Mouse (Mus musculus) stomach, postnatal 0 days (tissue): Measurements from ENCODE around the gene Mrpl37. TPM values are rescaled to one million over a fixed set of nuclear protein-coding genes. Genes with fewer than 3 reads are reported as not detected.

Experiments used
- ATAC-seq: fragments of 200-750 bp; cut with Nextera tagmentation; 2 replicates; pipeline ENCODE4 v1.8.0; 2017; ENCODE audit not compliant: low FRiP score, low TSS enrichment
- DNase-seq: peaks from one replicate; pipeline ENCODE4 v3.0.0-alpha.2; 2016; ENCODE audit warnings: low spot score
- H3K27ac ChIP-seq: fragments of 300-500 bp; sonication (generic); replicated peaks from 2 replicates; pipeline ENCODE4 v1.5.1; 2014; ENCODE audit warnings: mild to moderate bottlenecking, control low read depth
- H3K27me3 ChIP-seq: fragments of 300-500 bp; sonication (generic); 2 replicates; pipeline ENCODE4 v1.6.1; 2014; ENCODE audit warnings: low read length; ENCODE audit not compliant: control insufficient read depth, insufficient read depth
- H3K36me3 ChIP-seq: fragments of 300-500 bp; sonication (generic); 2 replicates; pipeline ENCODE4 v1.6.1; 2014; ENCODE audit warnings: low read length, mixed read lengths; ENCODE audit not compliant: control insufficient read depth, insufficient read depth
- H3K4me1 ChIP-seq: fragments of 300-500 bp; sonication (generic); replicated peaks from 2 replicates; pipeline ENCODE4 v1.6.1; 2014; ENCODE audit warnings: antibody characterized with exemption; ENCODE audit not compliant: control insufficient read depth, insufficient read depth
- H3K4me2 ChIP-seq: fragments of 300-500 bp; sonication (generic); replicated peaks from 2 replicates; pipeline ENCODE4 v1.6.1; 2014; ENCODE audit warnings: low read depth, mild to moderate bottlenecking, control low read depth, moderate library complexity
- H3K4me3 ChIP-seq: fragments of 300-500 bp; sonication (generic); 2 replicates; pipeline ENCODE4 v1.5.1; 2014; ENCODE audit warnings: low read depth, low read length, control low read depth
- H3K9ac ChIP-seq: fragments of 300-500 bp; sonication (generic); 2 replicates; pipeline ENCODE4 v1.6.1; 2014; ENCODE audit warnings: mild to moderate bottlenecking, low read length, control low read depth, mixed read lengths
- H3K9me3 ChIP-seq: fragments of 300-500 bp; sonication (generic); 2 replicates; pipeline ENCODE4 v1.6.1; 2016; ENCODE audit warnings: low read length; ENCODE audit not compliant: control insufficient read depth
- CTCF ChIP-seq: IDR thresholded peaks from 2 replicates; pipeline ENCODE4 v1.5.1; 2016; ENCODE audit warnings: antibody characterized with exemption, low read depth, mild to moderate bottlenecking, moderate library complexity
- EP300 ChIP-seq: optimal IDR thresholded peaks from 2 replicates; pipeline ENCODE3; 2016; ENCODE audit warnings: antibody characterized with exemption
- WGBS: fragments of 180-500 bp; shearing (Covaris S2); extraction: QIAGEN DNeasy Blood & Tissue Kit; methylation state at CpG from one replicate; pipeline ENCODE4 v1.1.7; 2014; 5-methylcytosine and 5-hydroxymethylcytosine counted together
- polyA plus RNA-seq: library from polyadenylated mRNA; unstranded; fragments of >200 nt; fragmentation: Nextera tagmentation; extraction: Ambion mirVana; gene quantifications from 2 replicates; pipeline ENCODE4 v1.2.1, GENCODE M21; 2015

Mrpl37 gene
- polyA plus RNA-seq, 1 experiment from 2014 or later, result 52.6 TPM

- TF ChIP-seq CTCF, result no peak
- no peak for TF ChIP-seq EP300
- DNase-seq (no peak), ATAC-seq (no peak)
- Histone ChIP-seq H3K36me3 (peaks cover 19% of the 10 kb centered on the region), H3K9ac (no peak overlapping the region), H3K4me3 (no peak overlapping the region), H3K9me3 (no peaks in the 10 kb centered on the region), H3K4me2 (no peak overlapping the region), H3K4me1 (no peaks in the 10 kb centered on the region), H3K27me3 (no peaks in the 10 kb centered on the region), H3K27ac (no peak overlapping the region)
- WGBS, result 82% methylated on average over 11 of the region's 11 CpGs
Measured at GRCm38 (mm10) chr4:107048568-107049162, 18.0 kb downstream of the Mrpl37 start.

GRCm38 (mm10) chr4:107047806-107048205, 18.9 kb downstream of the Mrpl37 start:
- Histone ChIP-seq H3K4me2 (no peak overlapping the region), H3K27me3 (no peaks in the 10 kb centered on the region), H3K9me3 (no peaks in the 10 kb centered on the region), H3K4me1 (no peaks in the 10 kb centered on the region), H3K36me3 (peaks cover 22% of the 10 kb centered on the region), H3K27ac (no peak overlapping the region), H3K4me3 (no peak overlapping the region), H3K9ac (no peak overlapping the region)
- ATAC-seq (no peak), DNase-seq (no peak)
- no peak for TF ChIP-seq EP300
- no peak for TF ChIP-seq CTCF
- WGBS, result 75% methylated on average over 5 of the region's 5 CpGs

- no peaks in the 10 kb centered on the region for H3K4me1 ChIP-seq
- TF ChIP-seq EP300 (no peak), CTCF (no peak)
- no peak overlapping the region for H3K27ac ChIP-seq
- H3K9ac ChIP-seq, result no peak overlapping the region
- no peak for ATAC-seq
- 91% methylated on average over 13 of the region's 13 CpGs for WGBS
- no peak overlapping the region for H3K4me3 ChIP-seq
- no peaks in the 10 kb centered on the region for H3K27me3 ChIP-seq
- DNase-seq, result no peak
- H3K36me3 ChIP-seq, result peaks cover 27% of the 10 kb centered on the region
- no peak overlapping the region for H3K4me2 ChIP-seq
- no peaks in the 10 kb centered on the region for H3K9me3 ChIP-seq
Measured at GRCm38 (mm10) chr4:107045188-107045587, 21.5 kb downstream of the Mrpl37 start.

GRCm38 (mm10) chr4:107042304-107042703, 24.4 kb downstream of the Mrpl37 start:
- TF ChIP-seq EP300 (no peak), CTCF (no peak)
- 81% methylated on average over 6 of the region's 6 CpGs for WGBS
- H3K36me3 ChIP-seq, result peaks cover 27% of the 10 kb centered on the region

GRCm38 (mm10) chr4:107039270-107039669, 27.4 kb downstream of the Mrpl37 start:
- Histone ChIP-seq H3K4me2 (no peak overlapping the region), H3K27ac (no peak overlapping the region), H3K27me3 (no peaks in the 10 kb centered on the region), H3K9me3 (no peaks in the 10 kb centered on the region), H3K36me3 (peaks cover 20% of the 10 kb centered on the region), H3K9ac (no peak overlapping the region), H3K4me3 (no peak overlapping the region), H3K4me1 (no peaks in the 10 kb centered on the region)
- 78% methylated on average over 8 of the region's 8 CpGs for WGBS
- DNase-seq, result no peak
- no peak for TF ChIP-seq EP300
- no peak for TF ChIP-seq CTCF
- no peak for ATAC-seq

More at GRCm38 (mm10) chr4:107042304-107042703, 24.4 kb downstream of the Mrpl37 start:
- Histone ChIP-seq H3K27ac (no peak overlapping the region), H3K27me3 (no peaks in the 10 kb centered on the region), H3K4me1 (no peaks in the 10 kb centered on the region), H3K9me3 (no peaks in the 10 kb centered on the region), H3K4me3 (no peak overlapping the region), H3K9ac (no peak overlapping the region), H3K4me2 (no peak overlapping the region)
- DNase-seq (no peak), ATAC-seq (no peak)

- H3K9ac ChIP-seq, result no peak overlapping the region
- no peak overlapping the region for H3K27ac ChIP-seq
- WGBS, result 78% methylated on average over 4 of the region's 4 CpGs
- no peaks in the 10 kb centered on the region for H3K4me1 ChIP-seq
- H3K4me3 ChIP-seq, result no peak overlapping the region
- no peaks in the 10 kb centered on the region for H3K27me3 ChIP-seq
- H3K36me3 ChIP-seq, result peaks cover 17% of the 10 kb centered on the region
- ATAC-seq (no peak), DNase-seq (no peak)
- no peak for TF ChIP-seq CTCF
- no peak for TF ChIP-seq EP300
- H3K9me3 ChIP-seq, result no peaks in the 10 kb centered on the region
- no peak overlapping the region for H3K4me2 ChIP-seq
Measured at GRCm38 (mm10) chr4:107038303-107038702, 28.4 kb downstream of the Mrpl37 start.
